Mouse (Mus musculus): ENCODE data around the gene Selenom. TPM values are rescaled to one million over a fixed set of nuclear protein-coding genes. Genes with fewer than 3 reads are reported as not detected.

The Selenom gene
- total and polyA plus RNA-seq, 3 experiments: not detected

- Histone ChIP-seq H3K27me3 (ENCODE audit: insufficient read depth, low read length) (peaks cover 18% of the 10 kb centered on the region), H3K36me3 (replicated peaks) (no peaks in the 10 kb centered on the region), H3K4me3 (ENCODE audit: low read depth, low read length) (no peak overlapping the region), H3K4me1 (ENCODE audit: insufficient read depth, low read depth, low read length) (no peaks in the 10 kb centered on the region), H3K9me3 (replicated peaks) (no peaks in the 10 kb centered on the region)
- no peak for DNase-seq (ENCODE audit: low spot score)
- TF ChIP-seq GATA2 (IDR thresholded peaks at IDR 0.05; ENCODE audit: borderline replicate concordance, low read depth, low read length) (no peak), GATA1 (IDR thresholded peaks at IDR 0.05; ENCODE audit: borderline replicate concordance, low read length) (no peak), TAL1 (conservative IDR thresholded peaks at IDR 0.05; ENCODE audit: low read depth, low read length) (no peak), CTCF (IDR thresholded peaks at IDR 0.05; ENCODE audit: low read depth, low read length) (no peak), POLR2AphosphoS5 (IDR thresholded peaks at IDR 0.05; ENCODE audit: insufficient replicate concordance, low read depth, low read length) (no peak)
- no peak for ATAC-seq (ENCODE audit: extremely low read depth, insufficient number of reproducible peaks, low FRiP score, poor library complexity, severe bottlenecking)
Observed at GRCm38 (mm10) chr11:3526979-3527738, 12.7 kb downstream of the Selenom start.

DNA sequence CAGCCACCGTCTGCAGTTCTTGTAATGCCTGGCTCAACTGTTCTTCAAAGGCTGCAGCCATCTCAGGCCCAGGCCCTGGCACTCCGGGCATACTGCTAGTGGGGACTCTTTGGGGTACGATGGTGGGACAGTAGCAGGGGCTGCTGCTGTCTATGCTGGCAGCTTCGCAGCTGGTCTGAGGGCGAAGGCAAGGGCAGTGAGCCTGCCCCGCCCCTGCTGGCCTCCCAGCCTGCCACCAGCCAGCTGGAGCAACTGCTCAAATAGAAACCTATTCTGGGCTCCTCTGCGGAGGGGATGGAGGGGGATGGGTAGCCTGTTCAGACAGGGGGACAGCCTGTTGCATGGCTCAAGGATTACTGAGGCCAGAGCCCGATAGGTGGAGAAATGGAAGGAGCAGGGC, 13.3 kb downstream of the Selenom start:
- no peaks in the 10 kb centered on the region for H3K4me1 ChIP-seq (ENCODE audit: insufficient read depth, low read depth, low read length)
- H3K9me3 ChIP-seq (replicated peaks): no peaks in the 10 kb centered on the region
- peaks cover 18% of the 10 kb centered on the region for H3K27me3 ChIP-seq (ENCODE audit: insufficient read depth, low read length)
- no peak overlapping the region for H3K4me3 ChIP-seq (ENCODE audit: low read depth, low read length)
- TF ChIP-seq TAL1 (conservative IDR thresholded peaks at IDR 0.05; ENCODE audit: low read depth, low read length) (no peak), GATA1 (IDR thresholded peaks at IDR 0.05; ENCODE audit: borderline replicate concordance, low read length) (no peak), GATA2 (IDR thresholded peaks at IDR 0.05; ENCODE audit: borderline replicate concordance, low read depth, low read length) (no peak), POLR2AphosphoS5 (IDR thresholded peaks at IDR 0.05; ENCODE audit: insufficient replicate concordance, low read depth, low read length) (no peak), CTCF (IDR thresholded peaks at IDR 0.05; ENCODE audit: low read depth, low read length) (no peak)
- no peaks in the 10 kb centered on the region for H3K36me3 ChIP-seq (replicated peaks)
- DNase-seq (ENCODE audit: low spot score) (no peak), ATAC-seq (ENCODE audit: extremely low read depth, insufficient number of reproducible peaks, low FRiP score, poor library complexity, severe bottlenecking) (no peak)

- no peaks in the 10 kb centered on the region for H3K9me3 ChIP-seq (replicated peaks)
- H3K4me3 ChIP-seq (ENCODE audit: low read depth, low read length): no peak overlapping the region
- no peak for DNase-seq (ENCODE audit: low spot score)
- TF ChIP-seq GATA1 (IDR thresholded peaks at IDR 0.05; ENCODE audit: borderline replicate concordance, low read length): no peak
- TF ChIP-seq GATA2 (IDR thresholded peaks at IDR 0.05; ENCODE audit: borderline replicate concordance, low read depth, low read length): no peak
- TF ChIP-seq POLR2AphosphoS5 (IDR thresholded peaks at IDR 0.05; ENCODE audit: insufficient replicate concordance, low read depth, low read length): no peak
- TF ChIP-seq CTCF (IDR thresholded peaks at IDR 0.05; ENCODE audit: low read depth, low read length): no peak
- no peak for TF ChIP-seq TAL1 (conservative IDR thresholded peaks at IDR 0.05; ENCODE audit: low read depth, low read length)
- H3K36me3 ChIP-seq (replicated peaks): no peaks in the 10 kb centered on the region
- H3K27me3 ChIP-seq (ENCODE audit: insufficient read depth, low read length): peaks cover 18% of the 10 kb centered on the region
- no peaks in the 10 kb centered on the region for H3K4me1 ChIP-seq (ENCODE audit: insufficient read depth, low read depth, low read length)
- no peak for ATAC-seq (ENCODE audit: extremely low read depth, insufficient number of reproducible peaks, low FRiP score, poor library complexity, severe bottlenecking)
Observed at GRCm38 (mm10) chr11:3528208-3528607, 13.7 kb downstream of the Selenom start.

GRCm38 (mm10) chr11:3529476-3530252, 15.2 kb downstream of the Selenom start:
- DNase-seq (ENCODE audit: low spot score) (no peak), ATAC-seq (ENCODE audit: extremely low read depth, insufficient number of reproducible peaks, low FRiP score, poor library complexity, severe bottlenecking) (no peak)
- Histone ChIP-seq H3K4me3 (ENCODE audit: low read depth, low read length) (no peak overlapping the region), H3K27me3 (ENCODE audit: insufficient read depth, low read length) (peaks cover 14% of the 10 kb centered on the region; the same call in 1 of the 2 replicates), H3K9me3 (replicated peaks) (no peaks in the 10 kb centered on the region), H3K4me1 (ENCODE audit: insufficient read depth, low read depth, low read length) (no peaks in the 10 kb centered on the region), H3K36me3 (replicated peaks) (no peaks in the 10 kb centered on the region)
- no peak for TF ChIP-seq GATA2 (IDR thresholded peaks at IDR 0.05; ENCODE audit: borderline replicate concordance, low read depth, low read length)
- no peak for TF ChIP-seq GATA1 (IDR thresholded peaks at IDR 0.05; ENCODE audit: borderline replicate concordance, low read length)
- no peak for TF ChIP-seq CTCF (IDR thresholded peaks at IDR 0.05; ENCODE audit: low read depth, low read length)
- no peak for TF ChIP-seq POLR2AphosphoS5 (IDR thresholded peaks at IDR 0.05; ENCODE audit: insufficient replicate concordance, low read depth, low read length)

- TF ChIP-seq GATA2 (IDR thresholded peaks at IDR 0.05; ENCODE audit: borderline replicate concordance, low read depth, low read length) (no peak), GATA1 (IDR thresholded peaks at IDR 0.05; ENCODE audit: borderline replicate concordance, low read length) (no peak), CTCF (IDR thresholded peaks at IDR 0.05; ENCODE audit: low read depth, low read length) (no peak), TAL1 (conservative IDR thresholded peaks at IDR 0.05; ENCODE audit: low read depth, low read length) (no peak), POLR2AphosphoS5 (IDR thresholded peaks at IDR 0.05; ENCODE audit: insufficient replicate concordance, low read depth, low read length) (no peak)
- Histone ChIP-seq H3K27me3 (ENCODE audit: insufficient read depth, low read length) (peaks cover 15% of the 10 kb centered on the region; the same call in 1 of the 2 replicates), H3K9me3 (replicated peaks) (no peaks in the 10 kb centered on the region), H3K4me1 (ENCODE audit: insufficient read depth, low read depth, low read length) (0 out of 2 replicates have a peak, but pooled peaks cover 2% of the 10 kb centered on the region), H3K4me3 (ENCODE audit: low read depth, low read length) (no peak overlapping the region), H3K36me3 (replicated peaks) (no peaks in the 10 kb centered on the region)
- ATAC-seq (ENCODE audit: extremely low read depth, insufficient number of reproducible peaks, low FRiP score, poor library complexity, severe bottlenecking): no peak
- DNase-seq (ENCODE audit: low spot score): no peak
Observed at GRCm38 (mm10) chr11:3530731-3531130, 16.2 kb downstream of the Selenom start.

DNA sequence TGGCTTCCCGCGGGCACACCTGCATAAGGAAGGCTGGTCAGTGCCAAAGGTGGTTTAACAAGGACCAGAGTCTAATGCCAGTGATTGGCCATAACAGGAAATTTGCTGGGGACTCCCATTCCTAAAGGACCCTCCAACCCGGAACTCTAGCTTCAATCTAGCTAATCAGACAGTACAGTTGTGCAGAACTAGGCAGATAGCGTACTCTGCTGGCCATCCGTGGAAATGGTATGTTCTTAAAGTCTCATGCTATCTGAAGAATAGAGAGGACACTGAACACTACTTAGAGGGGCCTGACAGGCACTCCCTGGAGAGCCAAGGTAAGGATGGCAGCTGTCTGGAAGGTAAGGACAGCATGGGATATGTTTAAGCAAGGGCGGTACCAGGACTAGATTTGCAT, 17.1 kb downstream of the Selenom start:
- ATAC-seq (ENCODE audit: extremely low read depth, insufficient number of reproducible peaks, low FRiP score, poor library complexity, severe bottlenecking): no peak
- Histone ChIP-seq H3K27me3 (ENCODE audit: insufficient read depth, low read length) (peaks cover 20% of the 10 kb centered on the region; the same call in 1 of the 2 replicates), H3K4me3 (ENCODE audit: low read depth, low read length) (no peak overlapping the region), H3K36me3 (replicated peaks) (no peaks in the 10 kb centered on the region), H3K9me3 (replicated peaks) (no peaks in the 10 kb centered on the region), H3K4me1 (ENCODE audit: insufficient read depth, low read depth, low read length) (0 out of 2 replicates have a peak, but pooled peaks cover 2% of the 10 kb centered on the region)
- DNase-seq (ENCODE audit: low spot score): no peak
- no peak for TF ChIP-seq CTCF (IDR thresholded peaks at IDR 0.05; ENCODE audit: low read depth, low read length)
